Mouse (Mus musculus): Measurements from ENCODE around the gene Adgb. TPM values are rescaled to one million over a fixed set of nuclear protein-coding genes. Genes with fewer than 3 reads are reported as not detected.
A peak's percentile ranks its signal among the peaks of the same experiment; 100 is the strongest.

Gene Adgb
- polyA plus RNA-seq, 1 experiment from 2014 or later: 0.29 TPM

- H3K36me3 ChIP-seq: no peaks in the 10 kb centered on the region
- no peaks in the 10 kb centered on the region for H3K27me3 ChIP-seq (replicated peaks)
- ATAC-seq: no peak
- H3K27ac ChIP-seq: 0 out of 2 replicates have a peak overlapping the region, but pooled peaks have one; percentile 14
- 44% methylated on average over 5 of the region's 5 CpGs for WGBS (ENCODE audit: insufficient replicate concordance)
- H3K4me2 ChIP-seq: no peak overlapping the region
- H3K9ac ChIP-seq: no peak overlapping the region
- H3K4me1 ChIP-seq: no peaks in the 10 kb centered on the region
- H3K9me3 ChIP-seq (replicated peaks): no peaks in the 10 kb centered on the region
- H3K4me3 ChIP-seq: no peak overlapping the region
Measured at GRCm38 (mm10) chr10:10429635-10430034, 42.5 kb downstream of the Adgb start.

GRCm38 (mm10) chr10:10429032-10429431, 43.1 kb downstream of the Adgb start:
- H3K36me3 ChIP-seq: no peaks in the 10 kb centered on the region
- 71% methylated on average over 7 of the region's 7 CpGs for WGBS (ENCODE audit: insufficient replicate concordance)
- no peaks in the 10 kb centered on the region for H3K9me3 ChIP-seq (replicated peaks)
- no peak overlapping the region for H3K4me3 ChIP-seq
- H3K9ac ChIP-seq: no peak overlapping the region
- H3K4me1 ChIP-seq: no peaks in the 10 kb centered on the region
- no peak for ATAC-seq
- H3K4me2 ChIP-seq: no peak overlapping the region
- no peaks in the 10 kb centered on the region for H3K27me3 ChIP-seq (replicated peaks)
- no peak overlapping the region for H3K27ac ChIP-seq

- Histone ChIP-seq H3K9me3 (replicated peaks) (no peaks in the 10 kb centered on the region), H3K4me1 (no peaks in the 10 kb centered on the region), H3K9ac (no peak overlapping the region), H3K36me3 (no peaks in the 10 kb centered on the region), H3K27ac (no peak overlapping the region), H3K4me2 (no peak overlapping the region), H3K27me3 (replicated peaks) (no peaks in the 10 kb centered on the region), H3K4me3 (no peak overlapping the region)
- no peak for ATAC-seq
- 57% methylated on average over 2 of the region's 2 CpGs for WGBS (ENCODE audit: insufficient replicate concordance)
Measured at GRCm38 (mm10) chr10:10424383-10424782, 47.7 kb downstream of the Adgb start.

GRCm38 (mm10) chr10:10411046-10411445, 61.1 kb downstream of the Adgb start:
- WGBS (ENCODE audit: insufficient replicate concordance): 24% methylated on average over 5 of the region's 5 CpGs
- H3K4me2 ChIP-seq: no peak overlapping the region
- H3K4me3 ChIP-seq: no peak overlapping the region
- H3K9me3 ChIP-seq (replicated peaks): no peaks in the 10 kb centered on the region
- no peaks in the 10 kb centered on the region for H3K27me3 ChIP-seq (replicated peaks)
- H3K4me1 ChIP-seq: no peaks in the 10 kb centered on the region
- H3K9ac ChIP-seq: no peak overlapping the region
- ATAC-seq: no peak
- H3K27ac ChIP-seq: no peak overlapping the region
- H3K36me3 ChIP-seq: no peaks in the 10 kb centered on the region

GRCm38 (mm10) chr10:10408166-10408565, 64.0 kb downstream of the Adgb start:
- no peak overlapping the region for H3K4me3 ChIP-seq
- no peak overlapping the region for H3K27ac ChIP-seq
- H3K36me3 ChIP-seq: no peaks in the 10 kb centered on the region
- H3K4me2 ChIP-seq: no peak overlapping the region
- no peaks in the 10 kb centered on the region for H3K27me3 ChIP-seq (replicated peaks)
- no peak for ATAC-seq
- H3K9me3 ChIP-seq (replicated peaks): no peaks in the 10 kb centered on the region
- no peaks in the 10 kb centered on the region for H3K4me1 ChIP-seq
- H3K9ac ChIP-seq: no peak overlapping the region
- WGBS (ENCODE audit: insufficient replicate concordance): 23% methylated on average over 3 of the region's 3 CpGs

GRCm38 (mm10) chr10:10395784-10396481, 76.2 kb downstream of the Adgb start:
- ATAC-seq: peak; percentile 51; the same call in 1 of the 2 replicates
- no peaks in the 10 kb centered on the region for H3K9me3 ChIP-seq (replicated peaks)
- no peak overlapping the region for H3K4me3 ChIP-seq
- no peaks in the 10 kb centered on the region for H3K27me3 ChIP-seq (replicated peaks)
- H3K36me3 ChIP-seq: no peaks in the 10 kb centered on the region
- H3K4me1 ChIP-seq: no peaks in the 10 kb centered on the region
- H3K4me2 ChIP-seq: no peak overlapping the region
- 26% methylated on average over 4 of the region's 4 CpGs for WGBS (ENCODE audit: insufficient replicate concordance)
- H3K27ac ChIP-seq: no peak overlapping the region
- no peak overlapping the region for H3K9ac ChIP-seq

- no peak overlapping the region for H3K27ac ChIP-seq
- 59% methylated on average over 1 of the region's 1 CpGs for WGBS (ENCODE audit: insufficient replicate concordance)
- H3K4me2 ChIP-seq: no peak overlapping the region
- H3K4me1 ChIP-seq: no peaks in the 10 kb centered on the region
- no peak overlapping the region for H3K4me3 ChIP-seq
- no peaks in the 10 kb centered on the region for H3K9me3 ChIP-seq (replicated peaks)
- no peaks in the 10 kb centered on the region for H3K36me3 ChIP-seq
- no peaks in the 10 kb centered on the region for H3K27me3 ChIP-seq (replicated peaks)
- no peak for ATAC-seq
- H3K9ac ChIP-seq: no peak overlapping the region
Measured at GRCm38 (mm10) chr10:10374629-10375028, 97.5 kb downstream of the Adgb start.

GRCm38 (mm10) chr10:10364025-10364424, 108.1 kb downstream of the Adgb start:
- Histone ChIP-seq H3K4me1 (no peaks in the 10 kb centered on the region), H3K9me3 (replicated peaks) (no peaks in the 10 kb centered on the region), H3K4me2 (no peak overlapping the region), H3K27ac (no peak overlapping the region), H3K36me3 (no peaks in the 10 kb centered on the region), H3K4me3 (no peak overlapping the region), H3K9ac (no peak overlapping the region), H3K27me3 (replicated peaks) (no peaks in the 10 kb centered on the region)
- no peak for ATAC-seq
- WGBS (ENCODE audit: insufficient replicate concordance): 54% methylated on average over 1 of the region's 1 CpGs

- H3K36me3 ChIP-seq: no peaks in the 10 kb centered on the region
- H3K27me3 ChIP-seq (replicated peaks): no peaks in the 10 kb centered on the region
- H3K4me2 ChIP-seq: no peak overlapping the region
- WGBS (ENCODE audit: insufficient replicate concordance): 9% methylated on average over 3 of the region's 3 CpGs
- H3K9me3 ChIP-seq (replicated peaks): no peaks in the 10 kb centered on the region
- peak; percentile 44 for ATAC-seq
- no peak overlapping the region for H3K9ac ChIP-seq
- H3K4me1 ChIP-seq: no peaks in the 10 kb centered on the region
- no peak overlapping the region for H3K27ac ChIP-seq
- no peak overlapping the region for H3K4me3 ChIP-seq
Measured at GRCm38 (mm10) chr10:10355605-10356227, 116.4 kb downstream of the Adgb start.

GRCm38 (mm10) chr10:10352184-10352583, 119.9 kb downstream of the Adgb start:
- H3K9me3 ChIP-seq (replicated peaks): no peaks in the 10 kb centered on the region
- H3K9ac ChIP-seq: no peak overlapping the region
- H3K4me3 ChIP-seq: no peak overlapping the region
- H3K4me2 ChIP-seq: no peak overlapping the region
- no peak overlapping the region for H3K27ac ChIP-seq
- no peaks in the 10 kb centered on the region for H3K4me1 ChIP-seq
- WGBS (ENCODE audit: insufficient replicate concordance): 57% methylated on average over 3 of the region's 3 CpGs
- H3K36me3 ChIP-seq: no peaks in the 10 kb centered on the region
- no peaks in the 10 kb centered on the region for H3K27me3 ChIP-seq (replicated peaks)
- no peak for ATAC-seq

- Histone ChIP-seq H3K9ac (no peak overlapping the region), H3K27ac (no peak overlapping the region), H3K4me1 (no peaks in the 10 kb centered on the region), H3K4me3 (no peak overlapping the region), H3K9me3 (replicated peaks) (no peaks in the 10 kb centered on the region), H3K27me3 (replicated peaks) (no peaks in the 10 kb centered on the region), H3K4me2 (no peak overlapping the region), H3K36me3 (no peaks in the 10 kb centered on the region)
- 63% methylated on average over 3 of the region's 3 CpGs for WGBS (ENCODE audit: insufficient replicate concordance)
- no peak for ATAC-seq
Measured at GRCm38 (mm10) chr10:10350550-10350949, 121.6 kb downstream of the Adgb start.

GRCm38 (mm10) chr10:10343930-10344329, 128.2 kb downstream of the Adgb start:
- ATAC-seq: no peak
- Histone ChIP-seq H3K36me3 (no peaks in the 10 kb centered on the region), H3K4me3 (no peak overlapping the region), H3K27me3 (replicated peaks) (no peaks in the 10 kb centered on the region), H3K4me1 (no peaks in the 10 kb centered on the region), H3K9ac (no peak overlapping the region), H3K27ac (no peak overlapping the region), H3K9me3 (replicated peaks) (no peaks in the 10 kb centered on the region), H3K4me2 (no peak overlapping the region)
- 72% methylated on average over 3 of the region's 3 CpGs for WGBS (ENCODE audit: insufficient replicate concordance)

Data from liver, embryonic 12.5 days (tissue).